Mouse (Mus musculus): ENCODE results near the gene Lcn6.

DNA sequence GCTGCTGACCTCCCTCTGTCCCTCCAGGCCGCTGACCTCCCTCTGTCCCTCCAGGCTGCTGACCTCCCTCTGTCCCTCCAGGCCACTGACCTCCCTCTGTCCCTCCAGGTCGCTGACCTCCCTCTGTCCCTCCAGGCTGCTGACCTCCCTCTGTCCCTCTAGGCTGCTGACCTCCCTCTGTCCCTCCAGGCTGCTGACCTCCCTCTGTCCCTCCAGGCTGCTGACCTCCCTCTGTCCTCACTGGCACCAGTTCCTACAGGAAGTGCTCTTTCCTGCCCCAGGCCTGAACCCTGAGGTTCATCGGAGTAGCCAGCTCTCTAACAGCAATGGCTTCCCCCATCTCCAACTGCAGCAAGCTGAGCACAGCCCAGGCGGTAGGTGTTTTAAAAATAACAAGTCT, 47.8 kb upstream of the Lcn6 start:
- no peak for TF ChIP-seq CTCF (IDR thresholded peaks at IDR 0.05; ENCODE audit: low read depth, low read length)
- no peak for TF ChIP-seq TAL1 (conservative IDR thresholded peaks at IDR 0.05; ENCODE audit: low read depth, low read length)

All from G1E (cell line).